Mouse (Mus musculus) kidney, postnatal 0 days (tissue): ENCODE results near the gene Stil. TPM values are rescaled to one million over a fixed set of nuclear protein-coding genes. Genes with fewer than 3 reads are reported as not detected.

ENCODE experiments used
- ATAC-seq: fragments of 200-750 bp; cut with Nextera tagmentation; replicated peaks from 2 replicates; pipeline ENCODE4 v1.8.0; 2017; ENCODE audit warnings: low read depth, moderate number of reproducible peaks, moderate TSS enrichment, moderate library complexity; ENCODE audit not compliant: low FRiP score
- DNase-seq: peaks from one replicate; pipeline ENCODE4 v3.0.0-alpha.2; 2016; ENCODE audit warnings: low spot score
- H3K27ac ChIP-seq: fragments of 300-500 bp; sonication (generic); 2 replicates; pipeline ENCODE4 v1.5.1; 2014; ENCODE audit warnings: mild to moderate bottlenecking
- H3K27me3 ChIP-seq: fragments of 300-500 bp; sonication (generic); 2 replicates; pipeline ENCODE4 v1.6.1; 2014; ENCODE audit warnings: low read length, mixed read lengths; ENCODE audit not compliant: insufficient read depth
- H3K36me3 ChIP-seq: fragments of 300-500 bp; sonication (generic); 2 replicates; pipeline ENCODE4 v1.6.1; 2014; ENCODE audit warnings: low read length, mixed read lengths; ENCODE audit not compliant: insufficient read depth
- H3K4me1 ChIP-seq: fragments of 300-500 bp; sonication (generic); replicated peaks from 2 replicates; pipeline ENCODE4 v1.6.1; 2014; ENCODE audit warnings: antibody characterized with exemption, low read length, mixed read lengths; ENCODE audit not compliant: insufficient read depth
- H3K4me2 ChIP-seq: fragments of 300-500 bp; sonication (generic); 2 replicates; pipeline ENCODE4 v1.6.1; 2014; ENCODE audit warnings: mild to moderate bottlenecking, low read length, moderate library complexity, mixed read lengths
- H3K4me3 ChIP-seq: fragments of 300-500 bp; sonication (generic); replicated peaks from 2 replicates; pipeline ENCODE4 v1.5.1; 2014; ENCODE audit warnings: low read depth, low read length
- H3K9ac ChIP-seq: fragments of 300-500 bp; sonication (generic); 2 replicates; pipeline ENCODE4 v1.6.1; 2014; ENCODE audit warnings: low read depth, low read length
- H3K9me3 ChIP-seq: fragments of 300-500 bp; sonication (generic); replicated peaks from 2 replicates; pipeline ENCODE4 v1.6.1; 2016; ENCODE audit warnings: low read length, inconsistent platforms, mixed read lengths
- CTCF ChIP-seq: IDR thresholded peaks from 2 replicates; pipeline ENCODE4 v1.5.1; 2016; ENCODE audit warnings: antibody characterized with exemption, low read depth, mild to moderate bottlenecking, moderate library complexity
- WGBS: fragments of 180-500 bp; shearing (Covaris S2); extraction: QIAGEN DNeasy Blood & Tissue Kit; methylation state at CpG from one replicate; pipeline ENCODE4 v1.1.7; 2014; 5-methylcytosine and 5-hydroxymethylcytosine counted together
- polyA plus RNA-seq: library from polyadenylated mRNA; unstranded; fragments of >200 nt; fragmentation: Nextera tagmentation; extraction: Ambion mirVana; gene quantifications from 2 replicates; pipeline ENCODE4 v1.2.1, GENCODE M21; 2015

Gene Stil
- polyA plus RNA-seq, 1 experiment from 2014 or later: 4.8 TPM

- H3K4me1 ChIP-seq: peaks cover 16% of the 10 kb centered on the region; the same call in 1 of the 2 replicates
- 10% methylated on average over 2 of the region's 2 CpGs for WGBS
- H3K9me3 ChIP-seq: no peaks in the 10 kb centered on the region
- ATAC-seq: no peak
- no peak overlapping the region for H3K4me2 ChIP-seq
- H3K4me3 ChIP-seq: no peak overlapping the region
- DNase-seq: no peak
- peaks cover 73% of the 10 kb centered on the region for H3K27me3 ChIP-seq
- no peak overlapping the region for H3K9ac ChIP-seq
- H3K27ac ChIP-seq: no peak overlapping the region
- TF ChIP-seq CTCF: no peak
- H3K36me3 ChIP-seq: no peaks in the 10 kb centered on the region
These were observed 55.1 kb downstream of the Stil start for GRCm38 (mm10) chr4:115055044-115055443.

- no peak overlapping the region for H3K4me2 ChIP-seq
- no peak overlapping the region for H3K27ac ChIP-seq
These were observed 55.7 kb downstream of the Stil start for GRCm38 (mm10) chr4:115055691-115056090.

GRCm38 (mm10) chr4:115056371-115056920, 56.5 kb downstream of the Stil start, which contains the start of gene Tal1:
TSS of gene Tal1 (plus strand) at chr4:115056426.
- peaks cover 16% of the 10 kb centered on the region; the same call in 1 of the 2 replicates for H3K4me1 ChIP-seq
- WGBS: under 1% methylated on average over 60 of the region's 60 CpGs
- DNase-seq: no peak
- peak within 1 kb of the TSS; percentile 72 for H3K4me2 ChIP-seq
- H3K36me3 ChIP-seq: no peaks in the 10 kb centered on the region
- TF ChIP-seq CTCF: no peak
- H3K9me3 ChIP-seq: no peaks in the 10 kb centered on the region
- H3K9ac ChIP-seq: peak within 1 kb of the TSS; percentile 63
- H3K27ac ChIP-seq: peak within 1 kb of the TSS; percentile 81
- no peak for ATAC-seq
- H3K27me3 ChIP-seq: peaks cover 79% of the 10 kb centered on the region
- peak within 1 kb of the TSS; percentile 45 for H3K4me3 ChIP-seq

More at GRCm38 (mm10) chr4:115055691-115056090, 55.7 kb downstream of the Stil start:
- 26% methylated on average over 3 of the region's 3 CpGs for WGBS
- ATAC-seq: no peak
- Histone ChIP-seq H3K9me3 (no peaks in the 10 kb centered on the region), H3K27me3 (peaks cover 75% of the 10 kb centered on the region), H3K36me3 (no peaks in the 10 kb centered on the region), H3K9ac (no peak overlapping the region), H3K4me1 (peaks cover 16% of the 10 kb centered on the region; the same call in 1 of the 2 replicates), H3K4me3 (no peak overlapping the region)
- no peak for DNase-seq
- no peak for TF ChIP-seq CTCF

- Histone ChIP-seq H3K4me3 (peak overlapping the region; percentile 45), H3K27ac (peak overlapping the region; percentile 81), H3K36me3 (no peaks in the 10 kb centered on the region), H3K4me1 (peaks cover 16% of the 10 kb centered on the region; the same call in 1 of the 2 replicates), H3K9me3 (no peaks in the 10 kb centered on the region), H3K27me3 (peaks cover 79% of the 10 kb centered on the region), H3K9ac (peak overlapping the region; percentile 63), H3K4me2 (peak overlapping the region; percentile 72)
- TF ChIP-seq CTCF: no peak
- no peak for DNase-seq
- ATAC-seq: 0 out of 2 replicates have a peak, but pooled peaks have one; percentile 19
- under 1% methylated on average over 48 of the region's 48 CpGs for WGBS
These were observed 57.1 kb downstream of the Stil start for GRCm38 (mm10) chr4:115056921-115057673.

- peaks cover 14% of the 10 kb centered on the region; the same call in 1 of the 2 replicates for H3K4me1 ChIP-seq
- H3K9ac ChIP-seq: peak overlapping the region; percentile 63
- H3K27me3 ChIP-seq: peaks cover 79% of the 10 kb centered on the region
- peak overlapping the region; percentile 45 for H3K4me3 ChIP-seq
- no peaks in the 10 kb centered on the region for H3K9me3 ChIP-seq
- ATAC-seq (0 out of 2 replicates have a peak, but pooled peaks have one; percentile 22), DNase-seq (no peak)
- no peak for TF ChIP-seq CTCF
- no peaks in the 10 kb centered on the region for H3K36me3 ChIP-seq
- H3K27ac ChIP-seq: peak overlapping the region; percentile 81
- 2% methylated on average over 33 of the region's 33 CpGs for WGBS
- H3K4me2 ChIP-seq: peak overlapping the region; percentile 72
These were observed 57.8 kb downstream of the Stil start for GRCm38 (mm10) chr4:115057674-115058316.

GRCm38 (mm10) chr4:115058317-115058761, 58.4 kb downstream of the Stil start:
- no peak for TF ChIP-seq CTCF
- ATAC-seq: no peak
- H3K9ac ChIP-seq: peak overlapping the region; percentile 63
- H3K4me1 ChIP-seq: peaks cover 16% of the 10 kb centered on the region; the same call in 1 of the 2 replicates
- peaks cover 81% of the 10 kb centered on the region for H3K27me3 ChIP-seq
- H3K4me3 ChIP-seq: peak overlapping the region; percentile 45
- no peaks in the 10 kb centered on the region for H3K36me3 ChIP-seq
- WGBS: 2% methylated on average over 20 of the region's 20 CpGs
- DNase-seq: no peak
- peak overlapping the region; percentile 72 for H3K4me2 ChIP-seq
- H3K9me3 ChIP-seq: no peaks in the 10 kb centered on the region
- H3K27ac ChIP-seq: peak overlapping the region; percentile 81
